Mouse (Mus musculus): ENCODE data around the gene Stk38.
A peak's percentile ranks its signal among the peaks of the same experiment; 100 is the strongest.

GRCm38 (mm10) chr17:28947011-28947939 is 60.5 kb downstream of the Stk38 start:
- TF ChIP-seq MEF2A (IDR thresholded peaks at IDR 0.05; ENCODE audit: extremely low read depth, insufficient replicate concordance, low read depth, low read length, poor library complexity, severe bottlenecking) (no peak), POLR2A (IDR thresholded peaks at IDR 0.05; ENCODE audit: control insufficient read depth in 1 of 2, insufficient read depth in 1 of 2, low read depth in 1 of 2, low read length in 2 of 2, poor library complexity in 1 of 2) (no peak), RAD21 (IDR thresholded peaks at IDR 0.05; ENCODE audit: low read depth, low read length) (peak; percentile 11; the same call in 1 of the 2 replicates), E2F4 (IDR thresholded peaks at IDR 0.05; ENCODE audit: borderline replicate concordance, low read depth, low read length) (no peak), CTCF (IDR thresholded peaks at IDR 0.05 in 2 of 3, conservative IDR thresholded peaks at IDR 0.05 in 1 of 3; ENCODE audit: control insufficient read depth in 1 of 3, insufficient read depth in 1 of 3, low read depth in 2 of 3, low read length in 3 of 3, poor library complexity in 1 of 3, severe bottlenecking in 1 of 3) (peak; percentile 11 to 27 (median 27); a peak in 2 of 6 replicates)
